In genomic region chr2:32452441-32452971, GRCm38 (mm10) we compare ENCODE assay signal across 8 mouse cellular contexts. TPM values are rescaled to one million over a fixed set of nuclear protein-coding genes. Genes with fewer than 3 reads are reported as not detected.
DNase-seq lines count a peak whose midpoint lies in the region; ATAC-seq and TF ChIP-seq lines count a peak whose summit lies in the region.

No protein-coding gene starts in this region.

- peak overlapping the region; percentile 59 for H3K9ac ChIP-seq in kidney, embryonic 16.5 days (replicated peaks; ENCODE audit: low read length)
- no peak overlapping the region for H3K9ac ChIP-seq in midbrain, postnatal 0 days (replicated peaks; ENCODE audit: low read length, poor library complexity, severe bottlenecking)

- peak overlapping the region; percentile 82 for H3K4me2 ChIP-seq in kidney, embryonic 16.5 days (replicated peaks; ENCODE audit: low read depth, low read length)
- H3K4me2 ChIP-seq in midbrain, postnatal 0 days (ENCODE audit: low read depth, low read length, poor library complexity, severe bottlenecking): peak overlapping the region; percentile 50

- intact Hi-C loops in left cerebral cortex, postnatal 4 days (cut with DNase I): no loop called here

- no peak for TF ChIP-seq POLR2A in bone marrow macrophage, adult 2 months (IDR thresholded peaks at IDR 0.05; ENCODE audit: borderline replicate concordance, low read depth, low read length)

- peak overlapping the region; percentile 55 for H3K4me3 ChIP-seq in bone marrow macrophage, adult 2 months (ENCODE audit: insufficient read depth, low read length)
- peak overlapping the region; percentile 80 for H3K4me3 ChIP-seq in kidney, embryonic 16.5 days (ENCODE audit: low read length)
- H3K4me3 ChIP-seq in midbrain, postnatal 0 days (ENCODE audit: low read depth, low read length): peak overlapping the region; percentile 28

- 95% methylated on average over 16 of the region's 16 CpGs for WGBS in kidney, embryonic 16.5 days
- 96% methylated on average over 16 of the region's 16 CpGs for WGBS in midbrain, postnatal 0 days

- H3K27ac ChIP-seq in bone marrow macrophage, adult 2 months (ENCODE audit: insufficient read depth, low read depth, low read length): peak overlapping the region; percentile 77
- H3K27ac ChIP-seq in kidney, embryonic 16.5 days (ENCODE audit: low read length): peak overlapping the region; percentile 73
- H3K27ac ChIP-seq in midbrain, postnatal 0 days (ENCODE audit: low read depth, low read length): peak overlapping the region; percentile 58

- ATAC-seq in erythroblast, adult 5-6 weeks (replicated peaks; ENCODE audit: low FRiP score, poor library complexity, severe bottlenecking): peak; percentile 1; the same call in 1 of the 2 replicates
- ATAC-seq in kidney, embryonic 16.5 days (ENCODE audit: low FRiP score, low TSS enrichment): 0 out of 2 replicates have a peak, but pooled peaks have one; percentile 2
- ATAC-seq in midbrain, postnatal 0 days (ENCODE audit: low FRiP score): no peak

- no peaks in the 10 kb centered on the region for H3K27me3 ChIP-seq in kidney, embryonic 16.5 days (ENCODE audit: insufficient read depth, low read length)
- H3K27me3 ChIP-seq in midbrain, postnatal 0 days (ENCODE audit: insufficient read depth, low read length): no peaks in the 10 kb centered on the region

- DNase-seq in left cerebral cortex, postnatal 4 days: peak; percentile 19
- no peak for DNase-seq in left cerebral cortex, adult 9 months (ENCODE audit: low spot score in 2 of 2)
- DNase-seq in midbrain, postnatal 0 days (ENCODE audit: low spot score): no peak
- DNase-seq in adrenal gland, postnatal 10 days: no peak
- no peak for DNase-seq in urinary bladder, postnatal 4 days (ENCODE audit: low spot score in 2 of 2)

- no peaks in the 10 kb centered on the region for H3K9me3 ChIP-seq in kidney, embryonic 16.5 days (ENCODE audit: low read length)
- H3K9me3 ChIP-seq in midbrain, postnatal 0 days (ENCODE audit: low read length): no peaks in the 10 kb centered on the region

- peaks cover 24% of the 10 kb centered on the region for H3K4me1 ChIP-seq in bone marrow macrophage, adult 2 months (ENCODE audit: control insufficient read depth, insufficient read depth, low read length)
- peaks cover 34% of the 10 kb centered on the region for H3K4me1 ChIP-seq in kidney, embryonic 16.5 days (ENCODE audit: insufficient read depth, low read length)
- H3K4me1 ChIP-seq in midbrain, postnatal 0 days (ENCODE audit: insufficient read depth, low read length): peaks cover 10% of the 10 kb centered on the region; the same call in 1 of the 2 replicates

- H3K36me3 ChIP-seq in kidney, embryonic 16.5 days (ENCODE audit: insufficient read depth, low read length): peaks cover 18% of the 10 kb centered on the region; the same call in 1 of the 2 replicates
- peaks cover 10% of the 10 kb centered on the region; the same call in 1 of the 2 replicates for H3K36me3 ChIP-seq in midbrain, postnatal 0 days (ENCODE audit: insufficient read depth, low read length)

- no peak for TF ChIP-seq CTCF in bone marrow macrophage, adult 2 months (IDR thresholded peaks at IDR 0.05; ENCODE audit: low read depth, low read length)
- peak; percentile 29; the same call in 1 of the 2 replicates for TF ChIP-seq CTCF in midbrain, postnatal 0 days (IDR thresholded peaks at IDR 0.05)

RNA-seq across cellular contexts. Expression of gene Slc25a25, which starts 1.3 kb away (rescaled TPM):
- 10 to 100 TPM; 47.9 to 50.8 TPM for total RNA-seq in left cerebral cortex, postnatal 4 days (2021)
- polyA plus RNA-seq in bone marrow macrophage, adult 2 months (2012; ENCODE audit: insufficient read depth, insufficient read length, missing spikeins): 4.8 and 6.9 TPM in 2 replicates
- 2.1 and 6.3 TPM in 2 replicates for total RNA-seq in erythroblast, adult 5-6 weeks (2015; ENCODE audit: low replicate concordance)
- 4.2 and 16.2 TPM in 2 replicates for total RNA-seq in erythroblast, adult 5-6 weeks (2017; ENCODE audit: low replicate concordance)
- polyA plus RNA-seq in kidney, embryonic 16.5 days (2015; fragmentation: Nextera tagmentation; extraction: Ambion mirVana): 21.2 and 21.9 TPM in 2 replicates
- total RNA-seq in midbrain, postnatal 0 days (2014; rRNA removed): 60.6 and 69.2 TPM in 2 replicates
- 52.0 and 53.4 TPM in 2 replicates for polyA plus RNA-seq in midbrain, postnatal 0 days (2015; fragmentation: Nextera tagmentation; extraction: Ambion mirVana)
- 100 to 1,000 TPM in 1 of 2 experiments, 10 to 100 TPM in 1; 36.5 to 121 TPM for total RNA-seq in adrenal gland, postnatal 10 days (2021)

RNA-seq across cellular contexts. Expression of gene Naif1, which starts 2.2 kb away (rescaled TPM):
- 1 to 10 TPM; 3.1 to 4.0 TPM for total RNA-seq in left cerebral cortex, postnatal 4 days (2021)
- 5.5 and 6.0 TPM in 2 replicates for polyA plus RNA-seq in bone marrow macrophage, adult 2 months (2012; ENCODE audit: insufficient read depth, insufficient read length, missing spikeins)
- total RNA-seq in erythroblast, adult 5-6 weeks (2015; ENCODE audit: low replicate concordance): 0.77 and 0.84 TPM in 2 replicates
- total RNA-seq in erythroblast, adult 5-6 weeks (2017; ENCODE audit: low replicate concordance): 0.98 and 2.1 TPM in 2 replicates
- 7.3 and 8.2 TPM in 2 replicates for polyA plus RNA-seq in kidney, embryonic 16.5 days (2015; fragmentation: Nextera tagmentation; extraction: Ambion mirVana)
- 2.4 and 3.2 TPM in 2 replicates for total RNA-seq in midbrain, postnatal 0 days (2014; rRNA removed)
- polyA plus RNA-seq in midbrain, postnatal 0 days (2015; fragmentation: Nextera tagmentation; extraction: Ambion mirVana): 3.0 and 3.2 TPM in 2 replicates
- total RNA-seq in adrenal gland, postnatal 10 days (2021): 1 to 10 TPM; 3.6 to 3.7 TPM

RNA-seq across cellular contexts. Expression of gene Ptges2, which starts 56.8 kb away (rescaled TPM):
- total RNA-seq in left cerebral cortex, postnatal 4 days (2021): 10 to 100 TPM; 44.9 to 48.1 TPM
- 7.4 and 7.9 TPM in 2 replicates for polyA plus RNA-seq in bone marrow macrophage, adult 2 months (2012; ENCODE audit: insufficient read depth, insufficient read length, missing spikeins)
- total RNA-seq in erythroblast, adult 5-6 weeks (2015; ENCODE audit: low replicate concordance): 1.5 and 1.7 TPM in 2 replicates
- 2.8 and 6.6 TPM in 2 replicates for total RNA-seq in erythroblast, adult 5-6 weeks (2017; ENCODE audit: low replicate concordance)
- 38.3 and 39.5 TPM in 2 replicates for polyA plus RNA-seq in kidney, embryonic 16.5 days (2015; fragmentation: Nextera tagmentation; extraction: Ambion mirVana)
- 33.3 and 41.1 TPM in 2 replicates for total RNA-seq in midbrain, postnatal 0 days (2014; rRNA removed)
- 56.2 and 62.3 TPM in 2 replicates for polyA plus RNA-seq in midbrain, postnatal 0 days (2015; fragmentation: Nextera tagmentation; extraction: Ambion mirVana)
- 10 to 100 TPM; 91.7 to 98.5 TPM for total RNA-seq in adrenal gland, postnatal 10 days (2021)

Comparison
In these comparisons a context has a peak if more than half of its experiments do, and no peak if none do; other contexts are left out.
1. H3K4me3 ChIP-seq: peak in every context shown above with its lines; median percentile 80 in kidney, embryonic 16.5 days; 55 in bone marrow macrophage, adult 2 months; 28 in midbrain, postnatal 0 days.